Mouse (Mus musculus) midbrain, postnatal 0 days (tissue): ENCODE measurements at regions not wholly inside any gene's neighbourhood (a gene's known extent, or its start where the extent isn't known, plus 50 kb on each side); places are given as distances from the start of the nearest gene placed in this dataset.

Experiments used
- ATAC-seq: fragments of 200-750 bp; cut with Nextera tagmentation; 2 replicates; pipeline ENCODE4 v1.8.0; 2017; ENCODE audit warnings: moderate number of reproducible peaks, mild to moderate bottlenecking, moderate TSS enrichment, moderate library complexity; ENCODE audit not compliant: low FRiP score
- DNase-seq: peaks from one replicate; pipeline ENCODE4 v3.0.0-alpha.2; 2015; ENCODE audit warnings: low spot score
- H3K27ac ChIP-seq: fragments of 300-500 bp; sonication (generic); 2 replicates; pipeline ENCODE4 v1.5.1; 2014; ENCODE audit warnings: low read depth, mild to moderate bottlenecking, low read length, mixed read lengths
- H3K27me3 ChIP-seq: fragments of 300-500 bp; sonication (generic); 2 replicates; pipeline ENCODE4 v1.6.1; 2014; ENCODE audit warnings: low read length, control low read depth, mixed read lengths; ENCODE audit not compliant: insufficient read depth
- H3K36me3 ChIP-seq: fragments of 300-500 bp; sonication (generic); 2 replicates; pipeline ENCODE4 v1.6.1; 2014; ENCODE audit warnings: low read length, control low read depth, mixed read lengths; ENCODE audit not compliant: insufficient read depth
- H3K4me1 ChIP-seq: fragments of 300-500 bp; sonication (generic); 2 replicates; pipeline ENCODE4 v1.6.1; 2014; ENCODE audit warnings: mild to moderate bottlenecking, control low read depth, antibody characterized with exemption, low read length, mixed read lengths; ENCODE audit not compliant: insufficient read depth
- H3K4me2 ChIP-seq: fragments of 300-500 bp; sonication (generic); 2 replicates; pipeline ENCODE4 v1.6.1; 2014; ENCODE audit warnings: low read depth, mild to moderate bottlenecking, low read length, mixed read lengths; ENCODE audit not compliant: poor library complexity, severe bottlenecking
- H3K4me3 ChIP-seq: fragments of 300-500 bp; sonication (generic); 2 replicates; pipeline ENCODE4 v1.5.1; 2014; ENCODE audit warnings: low read depth, mild to moderate bottlenecking, low read length, moderate library complexity
- H3K9ac ChIP-seq: fragments of 300-500 bp; sonication (generic); replicated peaks from 2 replicates; pipeline ENCODE4 v1.6.1; 2014; ENCODE audit warnings: mild to moderate bottlenecking, low read length, moderate library complexity, mixed read lengths; ENCODE audit not compliant: poor library complexity, severe bottlenecking
- H3K9me3 ChIP-seq: fragments of 300-500 bp; sonication (generic); 2 replicates; pipeline ENCODE4 v1.6.1; 2016; ENCODE audit warnings: low read length, control low read depth
- CTCF ChIP-seq: IDR thresholded peaks from 2 replicates; pipeline ENCODE4 v1.5.1; 2016; ENCODE audit warnings: antibody characterized with exemption, mild to moderate bottlenecking
- WGBS: fragments of 180-500 bp; shearing (Covaris S2); extraction: QIAGEN DNeasy Blood & Tissue Kit; methylation state at CpG from one replicate; pipeline ENCODE4 v1.1.7; 2014; 5-methylcytosine and 5-hydroxymethylcytosine counted together

DNA sequence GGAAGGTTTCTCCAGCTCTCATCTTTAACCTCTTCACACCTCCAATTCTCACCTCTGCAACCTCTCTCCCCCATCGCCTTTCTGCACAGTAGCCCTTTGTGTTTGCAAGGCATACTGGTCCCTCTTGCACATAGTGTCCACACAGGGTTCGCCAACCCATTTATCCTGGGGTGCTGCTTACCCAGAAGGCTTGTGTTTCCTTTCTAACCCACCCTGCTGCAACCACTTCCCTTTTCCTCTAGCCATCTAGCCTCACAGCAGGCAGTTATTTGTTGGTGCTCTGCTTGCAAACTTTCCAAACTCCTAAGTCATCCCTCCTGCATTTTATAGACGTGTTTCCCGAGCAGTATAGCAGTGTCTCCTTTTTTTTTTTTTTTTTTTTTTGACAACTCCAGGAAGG, 74.7 kb upstream of the Syt6 start:
- TF ChIP-seq CTCF, result no peak
- H3K36me3 ChIP-seq, result no peaks in the 10 kb centered on the region
- 79% methylated on average over 4 of the region's 4 CpGs for WGBS
- DNase-seq (no peak), ATAC-seq (no peak)
- no peak overlapping the region for H3K27ac ChIP-seq
- H3K9ac ChIP-seq, result no peak overlapping the region
- H3K4me1 ChIP-seq, result no peaks in the 10 kb centered on the region
- no peak overlapping the region for H3K4me2 ChIP-seq
- no peaks in the 10 kb centered on the region for H3K9me3 ChIP-seq
- no peak overlapping the region for H3K4me3 ChIP-seq
- no peaks in the 10 kb centered on the region for H3K27me3 ChIP-seq

DNA sequence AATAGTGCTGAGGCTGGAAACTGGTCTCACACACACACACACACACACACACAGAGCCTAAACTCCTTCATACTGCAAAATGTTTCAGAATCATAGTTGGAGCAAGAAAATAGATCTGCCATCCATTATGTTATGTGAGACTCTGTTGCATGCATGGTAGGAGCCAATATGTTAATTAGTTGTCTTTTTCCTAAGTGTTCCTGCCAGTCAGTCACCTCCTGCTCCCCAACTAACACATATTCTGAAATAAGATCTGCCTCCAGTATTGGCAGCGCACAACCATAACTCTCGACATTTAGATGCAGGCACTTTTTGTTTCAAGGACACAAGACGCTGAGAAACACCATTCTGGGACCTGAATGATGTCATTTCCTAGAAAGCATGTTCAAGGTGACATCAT, 70.9 kb upstream of the Syt6 start:
- Histone ChIP-seq H3K36me3 (no peaks in the 10 kb centered on the region), H3K4me3 (no peak overlapping the region), H3K9ac (no peak overlapping the region), H3K4me1 (no peaks in the 10 kb centered on the region), H3K9me3 (no peaks in the 10 kb centered on the region), H3K4me2 (no peak overlapping the region), H3K27ac (no peak overlapping the region), H3K27me3 (no peaks in the 10 kb centered on the region)
- ATAC-seq, result no peak
- DNase-seq, result no peak
- 97% methylated on average over 3 of the region's 3 CpGs for WGBS
- no peak for TF ChIP-seq CTCF

GRCm38 (mm10) chr3:103513411-103513810, 61.6 kb upstream of the Syt6 start:
- DNase-seq (no peak), ATAC-seq (no peak)
- no peak overlapping the region for H3K9ac ChIP-seq
- no peaks in the 10 kb centered on the region for H3K36me3 ChIP-seq
- H3K27ac ChIP-seq, result no peak overlapping the region
- no peak for TF ChIP-seq CTCF
- WGBS, result 70% methylated on average over 6 of the region's 6 CpGs
- H3K27me3 ChIP-seq, result no peaks in the 10 kb centered on the region
- no peaks in the 10 kb centered on the region for H3K9me3 ChIP-seq
- H3K4me1 ChIP-seq, result no peaks in the 10 kb centered on the region
- H3K4me2 ChIP-seq, result no peak overlapping the region
- H3K4me3 ChIP-seq, result no peak overlapping the region

DNA sequence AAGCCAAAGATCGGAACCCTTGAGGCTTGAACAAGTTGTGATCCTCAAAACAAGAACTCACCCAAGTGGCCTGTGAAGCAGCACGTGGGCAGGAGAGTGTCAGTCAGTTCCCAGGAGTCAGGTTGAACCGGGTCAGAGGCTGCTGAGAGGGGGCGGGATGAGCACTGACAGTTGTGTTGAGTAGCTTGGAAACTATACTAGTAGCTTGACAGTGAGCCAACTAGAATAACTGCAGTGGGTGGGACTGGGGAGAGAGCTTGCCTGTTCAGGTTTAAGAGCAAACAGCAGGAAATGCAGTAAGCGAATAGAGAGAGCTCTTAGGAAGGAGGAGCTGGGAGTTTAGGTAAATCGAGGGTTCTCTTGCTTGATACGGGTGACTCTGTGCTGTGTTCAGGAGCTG, 61.0 kb upstream of the Syt6 start:
- H3K9ac ChIP-seq, result no peak overlapping the region
- H3K27ac ChIP-seq, result no peak overlapping the region
- H3K4me2 ChIP-seq, result no peak overlapping the region
- no peaks in the 10 kb centered on the region for H3K9me3 ChIP-seq
- no peaks in the 10 kb centered on the region for H3K27me3 ChIP-seq
- no peak for TF ChIP-seq CTCF
- no peak overlapping the region for H3K4me3 ChIP-seq
- DNase-seq (no peak), ATAC-seq (no peak)
- 71% methylated on average over 7 of the region's 7 CpGs for WGBS
- no peaks in the 10 kb centered on the region for H3K36me3 ChIP-seq
- no peaks in the 10 kb centered on the region for H3K4me1 ChIP-seq

GRCm38 (mm10) chr3:103515946-103516345, 59.1 kb upstream of the Syt6 start:
- no peaks in the 10 kb centered on the region for H3K36me3 ChIP-seq
- H3K4me3 ChIP-seq, result no peak overlapping the region
- no peak overlapping the region for H3K9ac ChIP-seq
- no peak for TF ChIP-seq CTCF
- H3K9me3 ChIP-seq, result no peaks in the 10 kb centered on the region
- ATAC-seq, result no peak
- H3K4me1 ChIP-seq, result no peaks in the 10 kb centered on the region
- H3K4me2 ChIP-seq, result no peak overlapping the region
- DNase-seq, result peak; percentile 22
- no peak overlapping the region for H3K27ac ChIP-seq
- 69% methylated on average over 5 of the region's 5 CpGs for WGBS
- no peaks in the 10 kb centered on the region for H3K27me3 ChIP-seq

DNA sequence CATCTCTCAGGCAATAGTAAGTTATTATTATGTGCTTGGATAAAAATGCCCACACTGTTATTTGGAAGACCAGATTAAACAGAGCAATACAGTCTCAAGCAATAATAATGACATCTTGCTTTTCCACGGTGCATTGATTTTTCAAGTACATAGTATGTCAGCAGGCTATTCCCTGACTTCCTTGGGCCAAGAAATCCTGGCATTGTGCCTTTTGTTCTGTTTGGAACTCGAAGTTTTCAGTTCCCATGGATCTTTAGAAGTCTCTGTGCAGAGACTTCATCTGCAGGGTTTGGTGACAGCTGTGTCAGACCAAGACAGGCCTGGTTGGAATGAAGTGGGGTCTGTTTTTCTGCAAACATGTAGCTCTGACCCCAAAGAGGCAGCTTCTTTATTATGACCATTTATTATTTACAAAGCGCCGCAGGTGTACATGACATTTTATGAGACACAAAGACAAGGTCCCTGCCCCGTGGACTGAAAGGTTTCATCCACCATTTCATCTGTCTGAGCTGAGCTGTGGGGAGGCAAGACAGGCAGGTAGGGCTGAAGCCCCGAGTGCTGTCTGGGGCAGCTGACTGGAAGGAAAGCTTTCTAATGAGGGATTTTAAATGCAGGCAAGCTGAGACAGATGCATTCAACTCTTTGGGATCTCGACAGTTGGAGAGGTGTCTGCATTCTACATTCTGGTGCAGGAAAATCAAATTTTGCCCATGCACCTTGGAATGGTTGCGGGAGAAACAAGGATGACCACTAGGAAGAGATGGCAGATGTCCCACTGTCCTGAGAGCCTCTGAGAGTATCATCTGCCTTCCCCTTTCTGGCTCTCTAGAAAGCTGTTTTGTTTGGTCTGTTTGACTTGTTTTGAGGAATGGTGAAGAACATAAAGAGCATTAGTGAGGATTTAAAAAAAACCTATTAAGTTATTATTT, 57.4 kb upstream of the Syt6 start:
- Histone ChIP-seq H3K27ac (no peak overlapping the region), H3K4me1 (no peaks in the 10 kb centered on the region), H3K27me3 (no peaks in the 10 kb centered on the region), H3K4me2 (no peak overlapping the region), H3K36me3 (no peaks in the 10 kb centered on the region), H3K4me3 (no peak overlapping the region), H3K9me3 (no peaks in the 10 kb centered on the region), H3K9ac (no peak overlapping the region)
- WGBS, result 51% methylated on average over 8 of the region's 8 CpGs
- ATAC-seq (no peak), DNase-seq (peak; percentile 61)
- TF ChIP-seq CTCF, result no peak
